Mouse (Mus musculus): Measurements from ENCODE around the gene Lrp8. TPM values are rescaled to one million over a fixed set of nuclear protein-coding genes. Genes with fewer than 3 reads are reported as not detected.

The Lrp8 gene
- polyA plus RNA-seq, 1 experiment = 3.2 TPM

GRCm38 (mm10) chr4:107850091-107850490 is 48.0 kb downstream of the Lrp8 start:
- Histone ChIP-seq H3ac (ENCODE audit: control insufficient read depth, insufficient read length) (no peak overlapping the region), H3K4me3 (no peak overlapping the region), H3K79me2 (ENCODE audit: control insufficient read depth, insufficient read depth) (no peaks in the 10 kb centered on the region), H3K27me3 (ENCODE audit: control insufficient read depth, insufficient read depth, insufficient read length) (no peaks in the 10 kb centered on the region), H3K36me3 (ENCODE audit: control insufficient read depth, insufficient read depth) (no peaks in the 10 kb centered on the region), H3K4me2 (ENCODE audit: low read depth) (no peak overlapping the region)
- TF ChIP-seq MYOG (IDR thresholded peaks at IDR 0.05; ENCODE audit: control insufficient read depth in 1 of 3, insufficient read depth in 1 of 3, insufficient read length in 2 of 3, low read depth in 2 of 3) = no peak
- TF ChIP-seq TCF12 (IDR thresholded peaks at IDR 0.05; ENCODE audit: insufficient read depth, poor library complexity, severe bottlenecking) = no peak
- TF ChIP-seq CEBPB (IDR thresholded peaks at IDR 0.05; ENCODE audit: insufficient read depth, poor library complexity, severe bottlenecking) = no peak
- TF ChIP-seq POLR2A (IDR thresholded peaks at IDR 0.05; ENCODE audit: insufficient read length, low read depth) = no peak
- TF ChIP-seq MYOD1 (IDR thresholded peaks at IDR 0.05; ENCODE audit: control insufficient read depth in 1 of 3, insufficient read length in 2 of 3, low read depth in 2 of 3) = no peak
- TF ChIP-seq MAX (IDR thresholded peaks at IDR 0.05; ENCODE audit: low read depth) = no peak
- TF ChIP-seq USF1 (IDR thresholded peaks at IDR 0.05; ENCODE audit: low read depth) = no peak
- no peak for TF ChIP-seq REST (IDR thresholded peaks at IDR 0.05; ENCODE audit: insufficient read depth, insufficient read length)
- no peak for TF ChIP-seq SRF (IDR thresholded peaks at IDR 0.05; ENCODE audit: control insufficient read depth, insufficient read length, low read depth)
- no peak for TF ChIP-seq POLR2AphosphoS2 (IDR thresholded peaks at IDR 0.05; ENCODE audit: insufficient read length, low read depth)
- TF ChIP-seq E2F4 (IDR thresholded peaks at IDR 0.05; ENCODE audit: insufficient read depth) = no peak
- TF ChIP-seq TCF3 (IDR thresholded peaks at IDR 0.05; ENCODE audit: insufficient read length, low read depth) = no peak

- H3K4me3 ChIP-seq = no peak overlapping the region
- no peaks in the 10 kb centered on the region for H3K27me3 ChIP-seq (ENCODE audit: control insufficient read depth, insufficient read depth, insufficient read length)
- no peak overlapping the region for H3K4me2 ChIP-seq (ENCODE audit: low read depth)
- H3K79me2 ChIP-seq (ENCODE audit: control insufficient read depth, insufficient read depth) = no peaks in the 10 kb centered on the region
- no peaks in the 10 kb centered on the region for H3K36me3 ChIP-seq (ENCODE audit: control insufficient read depth, insufficient read depth)
- TF ChIP-seq REST (IDR thresholded peaks at IDR 0.05; ENCODE audit: insufficient read depth, insufficient read length) (no peak), TCF12 (IDR thresholded peaks at IDR 0.05; ENCODE audit: insufficient read depth, poor library complexity, severe bottlenecking) (no peak), USF1 (IDR thresholded peaks at IDR 0.05; ENCODE audit: low read depth) (no peak), CEBPB (IDR thresholded peaks at IDR 0.05; ENCODE audit: insufficient read depth, poor library complexity, severe bottlenecking) (no peak), MAX (IDR thresholded peaks at IDR 0.05; ENCODE audit: low read depth) (no peak), POLR2AphosphoS2 (IDR thresholded peaks at IDR 0.05; ENCODE audit: insufficient read length, low read depth) (no peak), POLR2A (IDR thresholded peaks at IDR 0.05; ENCODE audit: insufficient read length, low read depth) (no peak), SRF (IDR thresholded peaks at IDR 0.05; ENCODE audit: control insufficient read depth, insufficient read length, low read depth) (no peak), MYOD1 (IDR thresholded peaks at IDR 0.05; ENCODE audit: control insufficient read depth in 1 of 3, insufficient read length in 2 of 3, low read depth in 2 of 3) (no peak), TCF3 (IDR thresholded peaks at IDR 0.05; ENCODE audit: insufficient read length, low read depth) (no peak)
- no peak overlapping the region for H3ac ChIP-seq (ENCODE audit: control insufficient read depth, insufficient read length)
These were observed 51.3 kb downstream of the Lrp8 start for GRCm38 (mm10) chr4:107853333-107853732.

- Histone ChIP-seq H3K36me3 (ENCODE audit: control insufficient read depth, insufficient read depth) (peaks cover 2% of the 10 kb centered on the region), H3K4me2 (ENCODE audit: low read depth) (no peak overlapping the region), H3K79me2 (ENCODE audit: control insufficient read depth, insufficient read depth) (no peaks in the 10 kb centered on the region), H3ac (ENCODE audit: control insufficient read depth, insufficient read length) (no peak overlapping the region), H3K27me3 (ENCODE audit: control insufficient read depth, insufficient read depth, insufficient read length) (no peaks in the 10 kb centered on the region), H3K4me3 (no peak overlapping the region)
- no peak for TF ChIP-seq MYOG (IDR thresholded peaks at IDR 0.05; ENCODE audit: control insufficient read depth in 1 of 3, insufficient read depth in 1 of 3, insufficient read length in 2 of 3, low read depth in 2 of 3)
- TF ChIP-seq TCF3 (IDR thresholded peaks at IDR 0.05; ENCODE audit: insufficient read length, low read depth) = no peak
- no peak for TF ChIP-seq USF1 (IDR thresholded peaks at IDR 0.05; ENCODE audit: low read depth)
- TF ChIP-seq MAX (IDR thresholded peaks at IDR 0.05; ENCODE audit: low read depth) = no peak
- TF ChIP-seq MYOD1 (IDR thresholded peaks at IDR 0.05; ENCODE audit: control insufficient read depth in 1 of 3, insufficient read length in 2 of 3, low read depth in 2 of 3) = no peak
- no peak for TF ChIP-seq POLR2A (IDR thresholded peaks at IDR 0.05; ENCODE audit: insufficient read length, low read depth)
- no peak for TF ChIP-seq E2F4 (IDR thresholded peaks at IDR 0.05; ENCODE audit: insufficient read depth)
- no peak for TF ChIP-seq TCF12 (IDR thresholded peaks at IDR 0.05; ENCODE audit: insufficient read depth, poor library complexity, severe bottlenecking)
- no peak for TF ChIP-seq SRF (IDR thresholded peaks at IDR 0.05; ENCODE audit: control insufficient read depth, insufficient read length, low read depth)
- TF ChIP-seq REST (IDR thresholded peaks at IDR 0.05; ENCODE audit: insufficient read depth, insufficient read length) = no peak
These were observed 51.8 kb downstream of the Lrp8 start for GRCm38 (mm10) chr4:107853836-107854235.

GRCm38 (mm10) chr4:107856958-107857686 is 55.1 kb downstream of the Lrp8 start:
- no peak for TF ChIP-seq REST (IDR thresholded peaks at IDR 0.05; ENCODE audit: insufficient read depth, insufficient read length)
- TF ChIP-seq SRF (IDR thresholded peaks at IDR 0.05; ENCODE audit: control insufficient read depth, insufficient read length, low read depth) = no peak
- no peak for TF ChIP-seq USF1 (IDR thresholded peaks at IDR 0.05; ENCODE audit: low read depth)
- no peak for TF ChIP-seq POLR2AphosphoS2 (IDR thresholded peaks at IDR 0.05; ENCODE audit: insufficient read length, low read depth)
- no peak for TF ChIP-seq MYOG (IDR thresholded peaks at IDR 0.05; ENCODE audit: control insufficient read depth in 1 of 3, insufficient read depth in 1 of 3, insufficient read length in 2 of 3, low read depth in 2 of 3)
- no peak for TF ChIP-seq E2F4 (IDR thresholded peaks at IDR 0.05; ENCODE audit: insufficient read depth)
- no peak for TF ChIP-seq CEBPB (IDR thresholded peaks at IDR 0.05; ENCODE audit: insufficient read depth, poor library complexity, severe bottlenecking)
- no peak for TF ChIP-seq MYOD1 (IDR thresholded peaks at IDR 0.05; ENCODE audit: control insufficient read depth in 1 of 3, insufficient read length in 2 of 3, low read depth in 2 of 3)
- TF ChIP-seq TCF12 (IDR thresholded peaks at IDR 0.05; ENCODE audit: insufficient read depth, poor library complexity, severe bottlenecking) = no peak
- no peak for TF ChIP-seq TCF3 (IDR thresholded peaks at IDR 0.05; ENCODE audit: insufficient read length, low read depth)

More at GRCm38 (mm10) chr4:107856958-107857686, 55.1 kb downstream of the Lrp8 start:
- Histone ChIP-seq H3ac (ENCODE audit: control insufficient read depth, insufficient read length) (no peak overlapping the region), H3K4me2 (ENCODE audit: low read depth) (no peak overlapping the region), H3K79me2 (ENCODE audit: control insufficient read depth, insufficient read depth) (no peaks in the 10 kb centered on the region), H3K27me3 (ENCODE audit: control insufficient read depth, insufficient read depth, insufficient read length) (no peaks in the 10 kb centered on the region), H3K36me3 (ENCODE audit: control insufficient read depth, insufficient read depth) (peaks cover 3% of the 10 kb centered on the region), H3K4me3 (no peak overlapping the region)
